ENCODE assay signal across 21 mouse cellular contexts in the genomic region with DNA sequence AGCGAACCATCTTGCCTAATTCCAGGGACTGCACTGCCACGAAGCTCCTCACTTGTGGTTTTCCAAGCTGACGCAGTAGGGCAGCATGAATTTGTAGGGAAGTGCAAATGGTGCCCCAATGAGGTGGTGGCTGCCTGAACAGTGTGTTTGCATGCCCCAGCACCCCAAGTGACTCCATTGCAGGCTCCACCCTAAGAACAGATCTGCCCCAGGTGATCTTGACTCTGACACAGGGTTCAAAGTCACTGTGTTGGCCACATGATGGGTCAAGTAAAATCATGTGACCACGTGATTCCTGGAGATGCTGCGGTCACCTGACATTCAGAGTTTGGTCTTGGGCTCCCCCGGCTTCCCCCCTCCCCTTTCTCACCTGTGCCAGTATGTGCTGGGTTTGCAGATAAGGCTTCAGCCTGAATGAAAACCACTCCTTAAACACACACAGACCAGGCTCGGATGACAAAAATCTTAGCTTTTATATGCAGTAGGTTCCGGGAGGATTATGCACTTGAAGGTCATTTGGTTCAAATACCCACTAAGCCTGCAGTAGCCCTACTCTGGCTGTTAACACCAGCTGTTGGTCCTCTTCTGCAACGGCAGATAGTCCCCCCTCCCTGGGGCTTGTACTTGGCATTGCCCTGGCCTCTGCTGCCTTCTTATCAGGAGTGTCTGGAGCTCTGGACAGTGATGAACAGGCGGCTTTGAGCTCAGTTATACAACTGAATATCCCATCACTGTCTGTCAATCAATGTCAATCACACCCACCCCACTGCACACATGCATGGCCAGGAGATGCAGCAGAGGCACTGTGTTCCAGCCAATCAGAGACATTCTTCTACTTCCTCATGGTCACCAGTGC. TPM values are rescaled to one million over a fixed set of nuclear protein-coding genes. Genes with fewer than 3 reads are reported as not detected.
DNase-seq lines count a peak whose midpoint lies in the region; ATAC-seq lines count a peak whose summit lies in the region.
"Had no signal": no experiment of that assay in that cellular context is flagged by ENCODE, and none has a peak within 500 bp of the region (broad histone marks: within the 10 kb centered on the region; RNA-seq: fewer than 3 reads in every experiment).

No protein-coding gene starts in this region.

- ATAC-seq in heart, embryonic 13.5 days (ENCODE audit: extremely low read depth, insufficient number of reproducible peaks, low FRiP score, low TSS enrichment), result 0 out of 2 replicates have a peak, but pooled peaks have one; percentile 22
- peak; percentile 56 for ATAC-seq in intestine, embryonic 14.5 days (replicated peaks; ENCODE audit: low FRiP score, low TSS enrichment, low read depth)
- ATAC-seq in intestine, embryonic 16.5 days, result no peak
- peak; percentile 68; the same call in 1 of the 2 replicates for ATAC-seq in intestine, embryonic 15.5 days
- peak; percentile 78 for ATAC-seq in stomach, embryonic 14.5 days (ENCODE audit: insufficient number of reproducible peaks, insufficient read depth, low FRiP score, low read depth)
- ATAC-seq: activated CD4-positive, CD25-positive, alpha-beta regulatory T cell, adult 4 months; forebrain, embryonic 13.5 days had no signal

- H3K4me1 ChIP-seq in heart, embryonic 13.5 days, result peaks cover 13% of the 10 kb centered on the region
- no peaks in the 10 kb centered on the region for H3K4me1 ChIP-seq in intestine, embryonic 14.5 days (replicated peaks; ENCODE audit: control insufficient read depth, insufficient read depth, low read length)
- no peaks in the 10 kb centered on the region for H3K4me1 ChIP-seq in intestine, embryonic 16.5 days (ENCODE audit: control insufficient read depth, insufficient read depth, low read length)
- no peaks in the 10 kb centered on the region for H3K4me1 ChIP-seq in intestine, embryonic 15.5 days (replicated peaks)
- H3K4me1 ChIP-seq in stomach, embryonic 14.5 days (ENCODE audit: control insufficient read depth, insufficient read depth, low read length), result 0 out of 2 replicates have a peak, but pooled peaks cover 3% of the 10 kb centered on the region
- H3K4me1 ChIP-seq: embryonic facial prominence, embryonic 13.5 days; forebrain, embryonic 13.5 days had no signal

- no peak overlapping the region for H3K27ac ChIP-seq in heart, embryonic 13.5 days (replicated peaks)
- no peak overlapping the region for H3K27ac ChIP-seq in intestine, embryonic 14.5 days (ENCODE audit: low read depth)
- no peak overlapping the region for H3K27ac ChIP-seq in intestine, embryonic 16.5 days (ENCODE audit: low read length)
- no peak overlapping the region for H3K27ac ChIP-seq in intestine, embryonic 15.5 days
- H3K27ac ChIP-seq in stomach, embryonic 14.5 days (ENCODE audit: low read length), result no peak overlapping the region
- H3K27ac ChIP-seq: embryonic facial prominence, embryonic 13.5 days; forebrain, embryonic 13.5 days; liver, embryonic 14.5 days had no signal

- peaks cover 50% of the 10 kb centered on the region for H3K36me3 ChIP-seq in heart, embryonic 13.5 days
- no peaks in the 10 kb centered on the region; the same call in 1 of the 2 replicates for H3K36me3 ChIP-seq in intestine, embryonic 14.5 days (ENCODE audit: control insufficient read depth, insufficient read depth, low read length)
- H3K36me3 ChIP-seq in intestine, embryonic 16.5 days (ENCODE audit: control insufficient read depth, insufficient read depth, low read length), result peaks cover 9% of the 10 kb centered on the region; the same call in 1 of the 2 replicates
- H3K36me3 ChIP-seq in intestine, embryonic 15.5 days, result 0 out of 2 replicates have a peak, but pooled peaks cover 5% of the 10 kb centered on the region
- no peaks in the 10 kb centered on the region for H3K36me3 ChIP-seq in stomach, embryonic 14.5 days (ENCODE audit: control insufficient read depth, insufficient read depth, low read length)

- WGBS in heart, embryonic 13.5 days, result 54% methylated on average over 10 of the region's 10 CpGs
- 64% methylated on average over 10 of the region's 10 CpGs for WGBS in intestine, embryonic 14.5 days
- 54% methylated on average over 10 of the region's 10 CpGs for WGBS in intestine, embryonic 16.5 days
- 67% methylated on average over 10 of the region's 10 CpGs for WGBS in intestine, embryonic 15.5 days
- 54% methylated on average over 10 of the region's 10 CpGs for WGBS in stomach, embryonic 14.5 days

- peaks cover 6% of the 10 kb centered on the region; the same call in 1 of the 2 replicates for H3K9me3 ChIP-seq in heart, embryonic 13.5 days
- peaks cover 7% of the 10 kb centered on the region; the same call in 1 of the 2 replicates for H3K9me3 ChIP-seq in intestine, embryonic 14.5 days (ENCODE audit: control insufficient read depth, low read length)
- H3K9me3 ChIP-seq in intestine, embryonic 16.5 days (ENCODE audit: control insufficient read depth, low read length), result peaks cover 13% of the 10 kb centered on the region
- no peaks in the 10 kb centered on the region for H3K9me3 ChIP-seq in intestine, embryonic 15.5 days
- H3K9me3 ChIP-seq in stomach, embryonic 14.5 days (ENCODE audit: control insufficient read depth, low read depth, low read length), result no peaks in the 10 kb centered on the region; the same call in 1 of the 2 replicates
- H3K9me3 ChIP-seq: embryonic facial prominence, embryonic 13.5 days had no signal

- H3K27me3 ChIP-seq in heart, embryonic 13.5 days (replicated peaks), result no peaks in the 10 kb centered on the region
- no peaks in the 10 kb centered on the region for H3K27me3 ChIP-seq in intestine, embryonic 14.5 days (replicated peaks; ENCODE audit: control insufficient read depth, insufficient read depth, low read length)
- H3K27me3 ChIP-seq in intestine, embryonic 16.5 days (replicated peaks; ENCODE audit: control insufficient read depth, insufficient read depth, low read length), result no peaks in the 10 kb centered on the region
- H3K27me3 ChIP-seq in intestine, embryonic 15.5 days (replicated peaks), result no peaks in the 10 kb centered on the region
- no peaks in the 10 kb centered on the region for H3K27me3 ChIP-seq in stomach, embryonic 14.5 days (ENCODE audit: control insufficient read depth, insufficient read depth, low read length)
- H3K27me3 ChIP-seq: embryonic facial prominence, embryonic 13.5 days; forebrain, embryonic 13.5 days had no signal

- H3K4me2 ChIP-seq in heart, embryonic 13.5 days, result no peak overlapping the region
- H3K4me2 ChIP-seq in intestine, embryonic 14.5 days (ENCODE audit: low read length), result no peak overlapping the region
- no peak overlapping the region for H3K4me2 ChIP-seq in intestine, embryonic 16.5 days (ENCODE audit: low read depth, low read length)
- no peak overlapping the region for H3K4me2 ChIP-seq in intestine, embryonic 15.5 days (replicated peaks)
- no peak overlapping the region for H3K4me2 ChIP-seq in stomach, embryonic 14.5 days (replicated peaks; ENCODE audit: low read depth, low read length)
- H3K4me2 ChIP-seq: embryonic facial prominence, embryonic 13.5 days; forebrain, embryonic 13.5 days; lung, embryonic 14.5 days had no signal

- H3K4me3 ChIP-seq in heart, embryonic 13.5 days, result no peak overlapping the region
- H3K4me3 ChIP-seq in intestine, embryonic 14.5 days (ENCODE audit: low read depth, low read length), result no peak overlapping the region
- no peak overlapping the region for H3K4me3 ChIP-seq in intestine, embryonic 16.5 days (ENCODE audit: low read length)
- H3K4me3 ChIP-seq in intestine, embryonic 15.5 days (replicated peaks), result no peak overlapping the region
- no peak overlapping the region for H3K4me3 ChIP-seq in stomach, embryonic 14.5 days (ENCODE audit: low read depth, low read length)
- H3K4me3 ChIP-seq: embryonic facial prominence, embryonic 13.5 days; erythroblast, embryonic 14.5 days; forebrain, embryonic 13.5 days had no signal

- no peak overlapping the region for H3K9ac ChIP-seq in heart, embryonic 13.5 days
- H3K9ac ChIP-seq in intestine, embryonic 14.5 days (ENCODE audit: low read length), result no peak overlapping the region
- H3K9ac ChIP-seq in intestine, embryonic 16.5 days (ENCODE audit: low read depth, low read length), result no peak overlapping the region
- no peak overlapping the region for H3K9ac ChIP-seq in intestine, embryonic 15.5 days
- no peak overlapping the region for H3K9ac ChIP-seq in stomach, embryonic 14.5 days (replicated peaks; ENCODE audit: low read depth, low read length)
- H3K9ac ChIP-seq: embryonic facial prominence, embryonic 13.5 days; forebrain, embryonic 13.5 days; liver, embryonic 14.5 days; lung, embryonic 14.5 days had no signal

- DNase-seq in heart, adult 8-10 months (ENCODE audit: low spot score), result no peak
- DNase-seq in intestine, embryonic 14.5 days (ENCODE audit: low spot score), result no peak
- DNase-seq in kidney, adult 11 months, result no peak
- DNase-seq: adrenal gland, adult 8-10 months; cerebellum, adult 11-12 months; cerebellum, postnatal 10 days; kidney, postnatal 4 days; lung, embryonic 14.5 days had no signal

RNA-seq across cellular contexts. Expression of gene Rfxap, which starts 15.5 kb away (rescaled TPM):
- 22.6 and 26.0 TPM in 2 replicates for polyA plus RNA-seq in heart, embryonic 13.5 days (2015; fragmentation: Nextera tagmentation; extraction: Ambion mirVana)
- total RNA-seq in heart, adult 8-10 months (2022), result 10 to 100 TPM; 19.9 to 23.0 (median 21.4) TPM
- 42.8 and 43.7 TPM in 2 replicates for polyA plus RNA-seq in intestine, embryonic 14.5 days (2014; fragmentation: Nextera tagmentation; extraction: Ambion mirVana)
- 22.8 and 24.4 TPM in 2 replicates for polyA plus RNA-seq in intestine, embryonic 16.5 days (2015; fragmentation: Nextera tagmentation; extraction: Ambion mirVana)
- polyA plus RNA-seq in intestine, embryonic 15.5 days (2015; fragmentation: Nextera tagmentation; extraction: Ambion mirVana), result 30.0 and 33.9 TPM in 2 replicates
- 33.4 and 39.9 TPM in 2 replicates for polyA plus RNA-seq in stomach, embryonic 14.5 days (2014; fragmentation: Nextera tagmentation; extraction: Ambion mirVana)

RNA-seq across cellular contexts. Expression of gene Smad9, which starts 36.7 kb away (rescaled TPM):
- polyA plus RNA-seq in heart, embryonic 13.5 days (2015; fragmentation: Nextera tagmentation; extraction: Ambion mirVana), result 0.75 and 1.1 TPM in 2 replicates
- 1 to 10 TPM; 2.4 to 3.6 (median 2.5) TPM for total RNA-seq in heart, adult 8-10 months (2022)
- 3.7 TPM in 2 replicates for polyA plus RNA-seq in intestine, embryonic 14.5 days (2014; fragmentation: Nextera tagmentation; extraction: Ambion mirVana)
- 1.0 and 1.4 TPM in 2 replicates for polyA plus RNA-seq in intestine, embryonic 16.5 days (2015; fragmentation: Nextera tagmentation; extraction: Ambion mirVana)
- polyA plus RNA-seq in intestine, embryonic 15.5 days (2015; fragmentation: Nextera tagmentation; extraction: Ambion mirVana), result 1.5 and 1.6 TPM in 2 replicates
- polyA plus RNA-seq in stomach, embryonic 14.5 days (2014; fragmentation: Nextera tagmentation; extraction: Ambion mirVana), result 3.0 and 3.2 TPM in 2 replicates
- total RNA-seq: hematopoietic stem cell, adult 5-6 weeks; megakaryocyte, adult 5-6 weeks; MEL; neutrophil, adult 5-6 weeks had no signal
- polyA plus RNA-seq: activated CD4-positive, CD25-positive, alpha-beta regulatory T cell, adult 4 months; erythroblast, embryonic 14.5 days had no signal

RNA-seq across cellular contexts. Expression of gene Alg5, which starts 56.7 kb away (rescaled TPM):
- polyA plus RNA-seq in heart, embryonic 13.5 days (2015; fragmentation: Nextera tagmentation; extraction: Ambion mirVana), result 33.7 and 35.1 TPM in 2 replicates
- 10 to 100 TPM in 2 of 4 experiments, 1 to 10 TPM in 2; 9.2 to 11.3 (median 10.3) TPM for total RNA-seq in heart, adult 8-10 months (2022)
- polyA plus RNA-seq in intestine, embryonic 14.5 days (2014; fragmentation: Nextera tagmentation; extraction: Ambion mirVana), result 57.0 and 58.3 TPM in 2 replicates
- polyA plus RNA-seq in intestine, embryonic 16.5 days (2015; fragmentation: Nextera tagmentation; extraction: Ambion mirVana), result 64.3 and 66.2 TPM in 2 replicates
- 62.6 and 66.0 TPM in 2 replicates for polyA plus RNA-seq in intestine, embryonic 15.5 days (2015; fragmentation: Nextera tagmentation; extraction: Ambion mirVana)
- polyA plus RNA-seq in stomach, embryonic 14.5 days (2014; fragmentation: Nextera tagmentation; extraction: Ambion mirVana), result 53.1 and 71.2 TPM in 2 replicates
- polyA plus RNA-seq: erythroblast, embryonic 14.5 days had no signal

RNA-seq across cellular contexts. Expression of gene Exosc8, which starts 56.9 kb away (rescaled TPM):
- polyA plus RNA-seq in heart, embryonic 13.5 days (2015; fragmentation: Nextera tagmentation; extraction: Ambion mirVana), result 78.9 and 87.1 TPM in 2 replicates
- total RNA-seq in heart, adult 8-10 months (2022), result 10 to 100 TPM; 16.1 to 20.2 (median 18.9) TPM
- 134 and 141 TPM in 2 replicates for polyA plus RNA-seq in intestine, embryonic 14.5 days (2014; fragmentation: Nextera tagmentation; extraction: Ambion mirVana)
- 84.2 and 91.4 TPM in 2 replicates for polyA plus RNA-seq in intestine, embryonic 16.5 days (2015; fragmentation: Nextera tagmentation; extraction: Ambion mirVana)
- 100 and 110 TPM in 2 replicates for polyA plus RNA-seq in intestine, embryonic 15.5 days (2015; fragmentation: Nextera tagmentation; extraction: Ambion mirVana)
- 123 and 125 TPM in 2 replicates for polyA plus RNA-seq in stomach, embryonic 14.5 days (2014; fragmentation: Nextera tagmentation; extraction: Ambion mirVana)
